Mouse (Mus musculus) lung, postnatal 0 days (tissue): Measurements from ENCODE around the gene Tnni3k.

Experiments used
- CTCF ChIP-seq: IDR thresholded peaks from 2 replicates; pipeline ENCODE4 v1.5.1; 2016; ENCODE audit warnings: antibody characterized with exemption, mild to moderate bottlenecking
- EP300 ChIP-seq: IDR thresholded peaks from 2 replicates; pipeline ENCODE4 v1.6.1; 2016; ENCODE audit warnings: antibody characterized with exemption, mild to moderate bottlenecking, control low read depth

GRCm38 (mm10) chr3:154816231-154816630 is 239.0 kb downstream of the Tnni3k start:
- TF ChIP-seq CTCF (no peak), EP300 (no peak)
